Mouse (Mus musculus) frontal cortex, adult 2 months (tissue): ENCODE measurements around the gene Ncf2. TPM values are rescaled to one million over a fixed set of nuclear protein-coding genes. Genes with fewer than 3 reads are reported as not detected.

Experiments
- DNase-seq, 2 experiments: peaks; one replicate each; pipeline ENCODE4 v3.0.0; 2022; ENCODE audit warnings: low spot score in 1 of 2; ENCODE audit errors: extremely low spot score in 1 of 2
- polyA plus RNA-seq: library from polyadenylated mRNA; depleted of rRNA; stranded (reverse); fragments of >200 nt; gene quantifications from 2 replicates; pipeline ENCODE4 v1.2.3, GENCODE M21; 2012

Gene Ncf2
- polyA plus RNA-seq, 1 experiment, result 6.6 TPM

DNA sequence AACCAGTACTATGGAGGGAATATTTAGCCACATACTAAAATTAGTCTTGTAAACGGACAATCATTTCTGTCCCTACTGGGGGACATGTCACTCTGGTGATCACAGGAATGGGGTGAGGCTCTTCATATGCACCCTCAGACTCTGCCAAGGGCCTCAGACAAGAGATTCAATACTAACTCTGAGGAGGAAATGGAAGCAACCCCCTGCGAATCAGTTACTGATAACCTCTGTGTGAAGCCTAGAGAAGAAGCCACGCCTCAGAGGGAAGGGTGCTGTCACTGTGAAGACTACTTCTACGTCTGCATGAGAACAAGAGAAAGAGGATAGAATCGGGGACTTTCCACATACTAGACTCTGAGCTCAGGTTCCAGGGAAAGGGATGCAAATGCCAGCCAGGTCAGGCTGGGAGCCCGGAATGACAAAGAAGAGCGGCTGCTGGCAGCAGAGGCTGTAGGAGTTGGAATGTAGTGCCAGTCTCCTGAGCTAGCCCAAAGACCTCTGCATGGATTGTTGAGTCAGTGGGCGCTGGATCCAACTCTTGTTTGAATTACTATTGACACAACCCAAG is 4.2 kb upstream of the Ncf2 start:
- no peak for DNase-seq

DNA sequence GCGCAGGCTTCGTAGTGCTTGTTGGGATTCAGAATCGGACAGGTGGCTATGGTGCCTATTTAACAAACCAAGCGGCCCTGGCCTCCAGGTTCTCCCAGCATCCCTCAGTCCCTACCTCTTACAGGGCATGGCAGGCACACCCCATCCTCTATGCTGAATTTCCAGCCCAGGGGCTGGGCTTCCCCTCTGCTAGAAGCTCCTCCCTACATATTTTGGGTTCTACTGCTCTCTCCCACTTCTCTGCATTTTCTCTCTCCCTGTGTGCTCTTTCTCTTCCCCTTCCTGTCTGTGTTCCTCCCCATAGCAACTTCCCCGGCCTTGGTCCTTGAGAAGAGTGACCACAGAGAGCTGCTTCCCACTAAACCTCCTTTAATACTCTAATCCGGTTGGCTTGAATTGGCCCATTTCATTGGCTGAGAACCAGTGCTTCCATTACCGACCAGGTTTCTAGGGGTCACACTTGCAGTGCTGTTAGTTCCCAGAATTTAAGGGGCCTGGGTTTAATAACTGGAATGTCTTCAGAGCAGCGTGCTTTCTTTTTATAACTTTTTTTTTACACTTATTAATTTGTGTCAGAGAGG is 3.2 kb upstream of the Ncf2 start:
- DNase-seq, result no peak

DNA sequence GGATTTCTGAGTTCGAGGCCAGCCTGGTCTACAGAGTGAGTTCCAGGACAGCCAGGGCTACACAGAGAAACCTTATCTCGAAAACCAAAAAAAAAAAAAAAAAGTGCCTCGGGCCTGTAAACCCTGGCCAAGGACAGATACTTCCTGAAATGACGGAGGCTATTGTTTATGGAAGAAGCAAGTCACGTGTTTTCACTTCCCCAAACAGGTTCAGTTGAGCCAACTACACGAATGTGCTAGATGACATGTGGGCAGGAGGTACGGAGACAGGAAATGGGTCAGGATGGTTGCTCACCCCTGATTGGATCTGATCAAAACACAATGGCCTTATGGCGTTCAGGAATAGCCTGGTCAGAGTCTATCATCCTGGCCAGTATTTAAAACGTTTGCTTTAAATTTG is 1.9 kb upstream of the Ncf2 start:
- DNase-seq, result no peak

DNA sequence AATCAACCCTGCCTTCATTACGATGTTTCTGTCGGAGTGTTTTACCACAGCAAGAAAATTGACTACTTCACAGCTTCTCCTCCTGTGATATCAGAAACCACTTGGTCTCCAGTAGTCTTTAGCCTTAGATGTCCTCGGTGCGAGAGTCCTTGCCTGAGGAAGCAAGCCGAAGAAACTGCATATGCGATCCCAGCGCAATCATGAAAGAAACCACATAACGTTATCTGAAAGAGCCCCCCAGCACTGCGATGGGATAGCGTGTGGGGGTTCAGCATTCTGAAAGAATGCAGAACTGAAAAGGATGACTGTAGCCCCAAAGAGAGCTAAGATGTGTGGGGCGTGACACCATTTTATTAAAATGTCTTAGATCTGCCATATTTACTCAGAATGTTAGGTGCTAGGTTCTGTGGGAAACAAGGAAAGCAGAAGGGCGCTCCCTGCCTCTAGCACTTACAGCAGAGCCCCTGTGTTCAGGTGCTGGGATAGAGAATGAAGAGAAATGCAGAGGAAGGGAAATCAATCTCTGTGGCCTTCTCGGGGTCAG is 711 bp downstream of the Ncf2 start:
- DNase-seq, result no peak

DNA sequence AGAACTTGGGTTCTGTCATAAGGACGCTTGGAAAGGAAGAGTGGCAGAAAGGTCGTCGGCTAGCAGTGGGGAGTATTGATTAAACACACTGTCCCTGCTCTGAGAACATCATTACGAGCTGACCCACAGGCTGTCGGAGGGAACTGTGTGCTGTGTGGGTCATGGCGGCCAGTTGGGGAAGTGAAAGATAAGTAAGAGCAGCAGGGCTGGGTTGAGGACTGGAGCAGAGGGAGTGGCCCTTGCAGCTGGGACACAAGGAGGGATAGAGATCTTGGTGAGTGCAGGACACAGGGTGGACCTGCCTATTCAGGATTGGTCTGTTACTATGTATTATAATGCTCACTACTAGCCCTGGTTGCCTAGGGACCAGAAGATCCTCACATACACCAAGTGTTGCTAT is 4.9 kb downstream of the Ncf2 start:
- DNase-seq, result no peak

DNA sequence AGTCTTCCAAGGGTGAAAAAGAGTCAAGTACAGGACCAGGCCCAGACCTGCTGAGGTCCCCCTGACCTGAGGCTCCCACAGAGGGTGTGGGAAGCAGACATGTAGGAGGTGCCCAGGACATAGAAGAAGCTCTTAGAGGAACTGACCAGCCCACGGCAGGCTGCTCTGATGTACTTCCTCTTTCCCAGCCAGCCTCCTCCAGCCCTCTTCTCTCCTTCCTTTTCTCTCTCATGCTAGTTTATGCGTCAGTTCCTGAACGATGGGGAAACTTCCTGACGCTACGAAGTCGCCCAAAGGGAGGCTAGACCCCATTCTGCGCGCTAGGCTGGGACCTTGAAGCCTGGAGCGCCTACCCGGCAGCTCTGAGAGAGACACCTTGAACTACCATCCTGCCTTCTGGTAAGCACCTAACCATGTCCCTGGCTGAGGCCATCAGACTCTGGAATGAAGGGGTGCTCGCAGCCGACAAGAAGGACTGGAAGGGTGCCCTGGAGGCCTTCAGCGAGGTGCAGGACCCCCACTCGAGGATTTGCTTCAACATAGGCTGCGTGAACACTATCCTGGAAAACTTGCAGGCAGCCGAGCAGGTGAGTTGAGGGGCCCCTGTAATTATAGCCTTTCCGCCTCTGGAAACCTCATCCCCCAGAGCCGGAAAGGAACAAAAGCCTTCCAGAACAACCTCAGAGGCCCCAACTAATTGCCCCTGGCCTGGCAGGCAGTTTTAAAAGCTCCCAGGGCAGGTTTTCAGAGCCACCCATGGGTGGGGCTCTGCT is 7.8 kb downstream of the Ncf2 start:
- DNase-seq, result no peak

DNA sequence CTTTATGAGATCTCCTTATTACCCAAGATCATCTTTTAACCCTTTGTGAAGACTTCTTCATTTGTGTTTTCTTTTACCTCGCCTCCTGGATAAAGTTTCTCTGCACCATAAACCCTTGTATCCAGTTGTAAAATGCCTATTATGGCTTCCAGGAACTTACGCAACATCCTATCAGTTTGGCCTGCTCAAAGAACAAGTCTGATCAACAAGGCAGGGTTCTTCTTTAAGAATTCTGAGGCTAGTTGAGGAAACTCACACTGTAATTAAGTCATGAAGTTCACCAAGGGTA is 8.3 kb downstream of the Ncf2 start:
- no peak for DNase-seq

DNA sequence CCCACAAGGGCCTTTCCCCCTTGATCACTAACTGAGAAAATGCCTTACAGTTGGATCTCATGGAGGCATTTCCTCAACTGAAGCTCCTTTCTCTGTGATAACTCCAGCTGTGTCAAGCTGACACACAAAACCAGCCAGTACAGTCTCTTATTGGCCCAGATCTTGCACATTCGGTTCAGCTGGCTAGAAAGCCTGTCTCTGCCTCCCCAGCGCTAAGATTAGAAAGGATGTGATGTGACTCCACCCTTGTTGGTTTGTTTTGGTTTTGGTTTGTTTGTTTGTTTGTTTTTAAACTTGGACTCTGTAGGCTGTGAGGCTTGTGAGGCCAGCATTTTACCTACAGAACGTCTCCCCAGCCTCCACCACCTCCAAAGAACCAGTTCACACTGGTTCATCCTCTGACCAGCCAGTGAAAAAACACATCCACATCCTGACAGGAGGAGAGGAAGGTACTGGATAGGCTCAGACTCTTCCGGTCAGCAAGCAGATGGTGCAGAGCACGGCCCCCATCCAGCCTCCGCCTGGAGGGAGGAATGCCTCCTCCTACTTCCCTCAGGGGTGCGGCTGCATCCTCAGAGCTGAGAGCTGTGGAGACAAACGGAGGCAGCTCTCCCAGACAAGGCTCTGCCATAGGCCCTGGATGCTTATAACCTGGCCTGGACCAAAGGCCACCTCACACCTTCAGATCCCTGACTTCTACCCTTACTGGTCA is 9.7 kb downstream of the Ncf2 start:
- DNase-seq, result no peak

DNA sequence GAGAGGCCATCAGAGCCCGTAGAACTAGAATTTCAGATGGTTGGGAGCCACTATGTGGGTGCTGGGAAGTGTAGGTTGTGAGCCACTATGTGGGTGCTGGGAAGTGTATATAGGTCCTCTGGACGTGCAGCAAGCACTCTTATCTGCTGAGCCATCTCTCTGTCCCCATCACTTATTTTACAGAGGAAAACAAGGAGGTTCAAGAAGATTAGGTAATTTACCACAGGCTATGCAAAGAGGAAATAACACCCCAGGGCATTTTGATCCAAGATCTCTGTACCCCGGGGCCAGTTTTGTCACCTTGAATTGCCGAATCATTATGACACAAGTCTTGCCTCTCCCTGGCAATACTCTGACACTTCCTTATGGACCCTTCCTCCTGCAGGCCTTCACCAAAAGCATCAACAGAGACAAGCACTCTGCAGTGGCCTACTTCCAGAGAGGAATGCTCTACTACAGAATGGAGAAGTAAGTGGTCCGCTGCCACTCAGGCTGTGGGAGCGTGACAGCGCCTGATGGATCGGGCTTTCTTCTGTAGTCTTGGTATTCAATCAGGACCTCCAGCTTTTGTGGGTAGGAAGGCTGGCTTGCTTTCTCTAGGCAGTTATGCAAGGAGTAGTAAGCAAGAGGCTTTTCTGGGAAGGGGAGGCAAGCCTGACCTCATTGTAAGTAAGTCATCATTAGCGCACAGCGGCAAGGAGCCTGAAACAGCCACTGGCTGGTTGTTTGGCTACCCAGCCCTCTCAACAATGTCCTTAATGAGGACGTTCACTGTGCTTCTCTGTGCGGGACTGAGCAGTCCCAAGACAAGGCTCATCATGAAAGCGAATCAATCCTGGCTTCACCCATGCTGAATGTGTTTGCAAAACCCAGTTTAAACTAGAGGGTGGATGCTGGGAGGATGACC is 10.8 kb downstream of the Ncf2 start:
- DNase-seq, result no peak

DNA sequence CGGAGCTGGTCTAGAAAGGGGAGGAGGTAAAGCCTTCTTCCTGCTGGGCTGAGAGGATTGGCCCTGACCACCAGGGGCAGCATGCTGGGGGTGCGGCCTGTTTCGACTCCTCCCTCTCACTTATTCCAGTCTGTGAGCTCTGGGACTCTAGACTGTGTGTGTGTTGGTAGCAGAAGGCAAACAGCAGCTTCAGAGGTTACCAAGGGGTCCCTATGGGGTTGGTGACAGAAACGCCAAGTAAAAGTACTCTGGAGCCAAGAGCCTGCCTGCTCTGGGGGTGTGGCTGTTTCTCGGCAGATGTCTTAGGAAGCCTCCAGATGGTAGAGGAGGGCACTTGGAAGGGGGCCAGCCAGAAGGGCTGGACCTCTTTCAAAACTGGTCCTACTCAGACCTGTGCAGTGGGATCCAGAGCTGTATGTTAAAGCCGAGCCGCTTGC is 15.3 kb downstream of the Ncf2 start:
- DNase-seq, result no peak

DNA sequence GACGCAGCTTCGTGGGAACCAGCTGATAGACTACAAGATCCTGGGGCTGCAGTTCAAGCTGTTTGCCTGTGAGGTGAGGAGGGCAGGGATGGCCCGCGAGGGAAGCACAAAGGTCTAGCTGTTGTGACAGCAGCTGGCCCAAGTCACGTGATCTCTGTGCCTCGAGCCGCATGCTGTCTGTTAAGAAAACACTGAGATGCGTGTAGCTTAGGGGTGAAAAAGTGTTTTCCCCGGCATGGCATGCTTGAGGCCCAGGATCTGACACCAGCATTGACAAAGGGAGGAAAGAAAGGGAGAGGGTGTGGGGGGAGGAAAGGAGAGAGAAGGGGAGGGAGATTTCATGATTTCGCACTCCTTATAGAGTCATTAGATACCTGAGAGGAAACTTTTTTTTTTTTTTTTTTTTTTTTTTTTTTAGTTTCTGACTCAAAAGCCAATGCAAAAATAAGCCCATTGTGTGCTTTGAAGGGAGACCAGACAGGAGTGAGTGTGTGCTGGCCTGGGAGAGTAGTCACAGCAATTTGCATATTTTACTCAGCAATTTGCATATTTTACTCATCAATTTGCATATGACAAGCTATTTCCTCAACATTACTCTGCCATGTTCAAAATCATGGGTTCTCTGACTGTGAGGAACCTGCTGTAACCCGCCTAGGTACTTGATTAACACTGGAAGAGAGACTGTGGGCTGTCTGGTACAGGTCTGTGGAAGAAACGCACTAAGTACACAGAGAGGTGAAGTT is 17.2 kb downstream of the Ncf2 start:
- DNase-seq, result no peak

DNA sequence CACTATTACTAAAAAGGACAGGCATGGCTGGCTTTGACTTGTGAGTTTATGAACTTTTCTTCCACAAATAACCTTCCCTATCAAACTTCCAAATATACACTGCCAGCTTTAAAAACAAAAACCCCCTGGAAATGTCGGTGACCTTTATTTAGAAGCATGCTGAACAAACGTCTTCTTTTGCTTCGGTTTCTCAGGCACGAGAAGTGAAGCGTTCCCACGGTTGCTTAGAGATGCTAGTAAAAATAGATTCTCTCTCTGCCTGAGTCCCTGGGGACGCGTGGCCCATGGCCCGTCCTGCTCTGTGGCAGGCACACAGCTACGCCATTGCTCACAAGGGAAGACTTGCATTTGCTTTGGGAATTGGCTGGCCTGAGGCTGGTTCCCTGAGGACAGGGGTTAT is 17.8 kb downstream of the Ncf2 start:
- no peak for DNase-seq

DNA sequence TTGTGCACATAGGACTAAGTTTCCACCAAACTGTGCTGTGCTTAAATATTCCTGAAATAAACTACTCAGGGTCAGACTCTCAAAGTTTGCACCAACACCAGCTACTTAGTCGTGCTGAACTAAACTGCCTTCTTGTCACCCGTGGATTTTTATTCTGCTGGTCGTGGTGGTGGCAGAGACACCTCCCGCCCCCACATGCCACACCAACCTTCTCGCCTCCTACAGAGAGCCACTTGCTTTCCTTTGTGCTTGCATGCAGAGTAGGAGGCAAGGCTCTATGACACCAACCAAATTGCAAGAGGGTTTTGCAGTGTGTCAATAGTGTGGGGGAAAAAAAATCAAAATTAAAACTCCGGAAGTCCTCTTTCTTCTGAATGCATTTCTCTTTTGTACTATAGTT is 19.6 kb downstream of the Ncf2 start:
- DNase-seq, result no peak

DNA sequence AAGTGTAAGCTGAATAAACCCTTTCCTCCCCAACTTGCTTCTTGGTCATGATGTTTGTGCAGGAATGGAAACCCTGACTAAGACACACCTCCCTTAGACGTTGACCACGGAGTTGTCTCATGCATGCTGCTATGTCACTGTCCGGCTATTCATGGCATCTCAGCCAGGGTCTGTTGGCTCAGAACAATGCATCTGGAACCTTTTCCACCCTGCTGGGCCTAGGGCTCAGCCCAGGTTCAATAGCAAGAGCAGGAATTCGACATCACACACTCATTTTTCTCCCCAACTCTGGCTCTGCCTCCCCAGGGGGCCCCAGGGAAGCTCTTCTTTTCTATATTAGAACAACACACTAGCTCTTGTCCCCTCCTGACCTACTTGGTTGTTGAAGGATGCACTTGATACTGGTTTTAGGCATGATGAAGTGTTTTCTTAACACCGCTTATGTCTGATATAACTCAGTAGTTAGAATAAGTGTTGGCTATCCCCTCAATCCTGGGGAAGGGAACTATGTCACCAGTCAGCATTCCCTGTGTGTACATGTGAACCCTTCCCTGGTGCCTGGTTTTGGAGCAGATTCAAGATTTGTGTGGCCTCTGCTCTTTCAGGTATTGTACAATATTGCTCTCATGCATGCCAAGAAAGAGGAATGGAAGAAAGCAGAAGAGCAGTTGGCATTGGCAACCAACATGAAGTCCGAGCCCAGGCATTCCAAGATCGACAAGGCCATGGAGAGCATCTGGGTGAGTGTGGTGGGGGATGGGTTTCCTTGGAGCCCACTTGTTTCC is 21.1 kb downstream of the Ncf2 start:
- no peak for DNase-seq

DNA sequence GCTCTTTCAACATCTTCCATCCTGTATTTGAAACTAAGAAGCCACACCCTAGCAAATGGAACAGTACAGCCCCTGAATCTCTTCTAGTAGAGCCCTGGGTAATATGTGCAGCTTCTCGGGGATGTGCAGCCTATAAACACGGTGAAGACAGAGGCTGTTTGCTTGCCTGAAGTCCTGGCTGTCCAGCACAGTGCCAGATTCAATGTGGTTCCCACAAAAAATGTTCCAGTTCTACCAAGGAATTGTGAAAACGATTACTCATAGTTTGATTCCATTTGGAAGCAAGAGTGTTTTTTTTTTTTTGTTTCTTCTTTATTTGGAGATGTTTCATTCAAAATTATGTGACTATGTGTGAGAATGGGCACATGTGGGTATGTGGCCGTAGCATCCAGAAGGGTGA is 21.8 kb downstream of the Ncf2 start:
- DNase-seq, result no peak

DNA sequence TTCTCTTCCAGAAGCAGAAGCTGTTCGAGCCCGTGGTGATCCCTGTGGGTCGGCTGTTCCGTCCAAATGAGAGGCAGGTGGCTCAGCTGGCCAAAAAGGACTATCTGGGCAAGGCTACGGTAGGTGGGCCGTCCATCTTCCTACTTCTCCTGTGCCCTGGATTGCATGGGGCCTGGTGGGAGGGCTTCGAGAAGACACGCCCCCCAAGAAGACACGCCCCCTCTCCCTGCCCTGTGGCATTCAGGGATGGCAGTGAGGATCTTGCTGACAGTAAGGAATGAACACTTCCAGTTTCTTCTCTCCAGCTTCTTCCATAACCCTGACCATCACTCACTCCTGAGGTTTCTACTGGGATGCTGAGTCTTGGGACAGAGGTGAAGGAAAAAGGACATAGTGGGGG is 24.2 kb downstream of the Ncf2 start:
- no peak for DNase-seq

DNA sequence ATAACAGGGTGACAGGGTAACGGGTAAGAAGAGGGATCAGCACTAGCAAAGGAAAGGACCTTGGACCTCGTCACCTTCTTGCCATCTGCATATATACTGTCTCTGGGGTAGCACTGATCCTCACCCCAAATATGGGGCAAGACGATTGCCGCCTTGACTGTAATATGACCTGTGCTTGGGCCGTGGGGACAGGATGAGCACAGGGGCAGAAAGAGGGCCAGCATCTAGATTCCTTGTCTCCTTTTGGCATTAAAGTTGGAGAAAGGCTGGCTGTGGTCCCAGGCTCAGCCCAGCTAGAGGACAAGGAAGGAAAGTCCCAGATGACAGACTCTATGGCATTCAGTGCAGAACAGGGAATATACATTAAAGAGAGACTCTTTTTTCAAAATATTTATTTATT is 26.5 kb downstream of the Ncf2 start:
- DNase-seq, result no peak

DNA sequence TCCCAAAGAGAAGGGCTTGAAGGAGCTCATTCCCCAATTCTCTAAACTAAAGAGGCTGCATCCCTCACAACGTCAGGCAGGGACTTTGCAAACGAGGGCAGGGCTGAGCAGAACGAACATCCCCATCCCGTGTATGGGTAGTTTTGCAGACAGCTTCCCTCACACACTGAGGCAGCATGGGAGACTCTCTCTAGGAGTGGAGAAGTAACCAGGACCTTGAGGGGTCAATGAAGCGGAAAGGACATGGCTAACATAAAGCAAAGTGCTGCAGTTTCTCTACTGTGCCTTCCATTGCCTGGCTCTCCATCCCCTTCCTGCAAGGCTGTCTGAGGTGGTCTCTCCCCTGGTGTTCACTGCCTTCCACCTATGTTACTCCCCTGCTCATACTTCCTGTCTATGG is 28.2 kb downstream of the Ncf2 start:
- DNase-seq, result no peak
